Mouse (Mus musculus): Measurements from ENCODE around the gene 4930455H04Rik. TPM values are rescaled to one million over a fixed set of nuclear protein-coding genes. Genes with fewer than 3 reads are reported as not detected.

Gene 4930455H04Rik
- polyA plus RNA-seq, 1 experiment from 2014 or later = not detected

DNA sequence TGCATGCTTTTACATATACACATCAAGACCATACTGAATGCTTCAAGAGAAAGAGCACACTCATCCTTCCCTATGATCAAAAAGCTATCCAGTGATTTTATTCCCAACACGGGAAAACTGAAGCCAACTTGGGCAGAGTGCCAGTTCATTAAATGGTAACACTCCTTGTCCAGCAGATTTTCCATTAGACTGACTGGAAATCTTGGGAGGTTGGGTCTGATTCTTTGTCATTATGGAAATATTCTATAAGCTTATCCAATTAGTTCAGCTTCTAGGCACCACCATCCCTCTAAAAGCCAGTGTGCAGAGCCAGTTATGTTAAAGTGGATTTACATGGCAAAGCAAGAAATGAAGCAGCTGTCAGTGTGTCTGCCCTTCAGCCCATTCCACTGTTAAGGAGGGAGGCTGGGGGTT, 17.0 kb downstream of the 4930455H04Rik start:
- no peak overlapping the region for H3K4me3 ChIP-seq (ENCODE audit: low read depth, low read length)

DNA sequence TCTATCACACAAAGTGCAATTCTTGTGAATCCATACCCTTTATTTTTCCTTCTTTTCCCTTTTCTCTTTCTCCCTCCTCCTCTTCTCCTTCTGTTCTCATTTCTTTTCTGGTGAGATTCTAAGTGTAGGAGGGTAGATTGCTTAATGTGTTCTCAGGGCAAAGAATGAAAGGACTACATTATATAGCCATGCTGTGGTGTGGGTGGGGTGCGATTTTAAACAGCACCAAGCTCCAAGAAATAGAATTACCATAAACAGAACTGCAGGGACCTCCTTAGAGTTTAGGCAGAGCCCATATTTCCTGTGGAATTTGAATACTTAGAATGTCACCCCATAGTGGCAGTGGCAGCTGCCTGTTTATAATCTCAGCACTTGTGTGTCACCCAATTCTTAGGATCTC, 17.7 kb downstream of the 4930455H04Rik start:
- DNase-seq (ENCODE audit: low spot score, missing footprints) (peak; percentile 83), ATAC-seq (ENCODE audit: low FRiP score) (peak; percentile 39; the same call in 1 of the 2 replicates)
- Histone ChIP-seq H3K4me3 (ENCODE audit: low read depth, low read length) (no peak overlapping the region), H3K36me3 (ENCODE audit: control insufficient read depth, insufficient read depth, low read length) (no peaks in the 10 kb centered on the region), H3K4me2 (no peak overlapping the region), H3K27me3 (ENCODE audit: control insufficient read depth, insufficient read depth, low read length) (no peaks in the 10 kb centered on the region), H3K9ac (ENCODE audit: low read length) (no peak overlapping the region), H3K9me3 (ENCODE audit: control insufficient read depth, low read length) (no peaks in the 10 kb centered on the region), H3K4me1 (ENCODE audit: control insufficient read depth, insufficient read depth, low read length) (peaks cover 9% of the 10 kb centered on the region; the same call in 1 of the 2 replicates), H3K27ac (ENCODE audit: low read depth, low read length) (peak overlapping the region; percentile 20; the same call in 1 of the 2 replicates)
- 74% methylated on average over 1 of the region's 1 CpGs for WGBS

More for the DNA sequence above, 17.0 kb downstream of the 4930455H04Rik start:
- WGBS = 22% methylated on average over 1 of the region's 1 CpGs
- H3K27ac ChIP-seq (ENCODE audit: low read depth, low read length) = no peak overlapping the region
- H3K36me3 ChIP-seq (ENCODE audit: control insufficient read depth, insufficient read depth, low read length) = no peaks in the 10 kb centered on the region
- ATAC-seq (ENCODE audit: low FRiP score) = peak; percentile 91
- H3K4me2 ChIP-seq = no peak overlapping the region
- H3K9ac ChIP-seq (ENCODE audit: low read length) = no peak overlapping the region
- H3K4me1 ChIP-seq (ENCODE audit: control insufficient read depth, insufficient read depth, low read length) = peaks cover 9% of the 10 kb centered on the region; the same call in 1 of the 2 replicates
- no peaks in the 10 kb centered on the region for H3K27me3 ChIP-seq (ENCODE audit: control insufficient read depth, insufficient read depth, low read length)
- DNase-seq (ENCODE audit: low spot score, missing footprints) = peak; percentile 82
- H3K9me3 ChIP-seq (ENCODE audit: control insufficient read depth, low read length) = no peaks in the 10 kb centered on the region

DNA sequence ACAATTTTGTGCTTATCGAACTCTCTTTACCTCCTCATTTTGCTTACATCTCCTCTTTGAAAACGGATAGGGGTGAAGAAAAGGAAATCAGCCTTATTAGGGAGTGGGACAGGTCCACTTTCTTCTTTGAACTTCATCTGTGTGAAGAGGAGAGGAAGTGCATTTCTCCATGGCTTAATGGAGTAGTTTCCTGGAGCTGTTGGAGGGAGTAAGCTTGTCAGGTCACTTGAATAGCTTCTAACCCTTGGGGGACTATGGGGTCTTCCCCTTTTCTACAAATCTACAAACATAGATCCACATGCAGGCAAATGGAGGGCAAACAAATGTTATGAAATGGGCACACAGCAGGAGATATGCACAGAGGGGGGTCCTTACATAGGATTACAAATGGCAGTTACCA, 18.4 kb downstream of the 4930455H04Rik start:
- Histone ChIP-seq H3K9ac (ENCODE audit: low read length) (no peak overlapping the region), H3K4me2 (no peak overlapping the region), H3K36me3 (ENCODE audit: control insufficient read depth, insufficient read depth, low read length) (no peaks in the 10 kb centered on the region), H3K27me3 (ENCODE audit: control insufficient read depth, insufficient read depth, low read length) (no peaks in the 10 kb centered on the region), H3K27ac (ENCODE audit: low read depth, low read length) (no peak overlapping the region), H3K4me3 (ENCODE audit: low read depth, low read length) (no peak overlapping the region), H3K4me1 (ENCODE audit: control insufficient read depth, insufficient read depth, low read length) (peaks cover 9% of the 10 kb centered on the region; the same call in 1 of the 2 replicates), H3K9me3 (ENCODE audit: control insufficient read depth, low read length) (no peaks in the 10 kb centered on the region)
- WGBS = 66% methylated on average over 2 of the region's 2 CpGs
- ATAC-seq (ENCODE audit: low FRiP score) = no peak
- DNase-seq (ENCODE audit: low spot score, missing footprints) = no peak

DNA sequence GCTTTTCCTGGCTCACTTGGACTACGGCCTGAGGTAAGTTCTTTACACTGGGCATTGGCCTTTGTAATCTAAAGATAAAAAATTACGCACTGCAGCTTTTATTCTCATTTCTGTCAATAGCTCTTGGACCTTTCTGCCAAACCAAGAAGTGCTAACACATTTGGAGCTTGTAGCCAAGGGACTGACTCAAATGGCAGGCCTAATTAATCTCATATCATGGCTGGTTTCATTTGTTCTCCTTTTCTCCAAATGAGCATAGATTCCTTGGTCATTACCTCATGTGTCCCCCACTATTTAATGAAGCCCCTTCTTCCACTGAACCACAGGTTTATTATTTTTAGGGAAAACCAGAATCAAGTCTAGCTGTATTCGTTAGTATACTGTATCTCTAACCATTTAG, 20.2 kb downstream of the 4930455H04Rik start:
- Histone ChIP-seq H3K27ac (ENCODE audit: low read depth, low read length) (no peak overlapping the region), H3K27me3 (ENCODE audit: control insufficient read depth, insufficient read depth, low read length) (no peaks in the 10 kb centered on the region), H3K4me3 (ENCODE audit: low read depth, low read length) (no peak overlapping the region), H3K4me2 (no peak overlapping the region), H3K9me3 (ENCODE audit: control insufficient read depth, low read length) (no peaks in the 10 kb centered on the region), H3K36me3 (ENCODE audit: control insufficient read depth, insufficient read depth, low read length) (no peaks in the 10 kb centered on the region), H3K9ac (ENCODE audit: low read length) (no peak overlapping the region), H3K4me1 (ENCODE audit: control insufficient read depth, insufficient read depth, low read length) (peaks cover 9% of the 10 kb centered on the region; the same call in 1 of the 2 replicates)
- ATAC-seq (ENCODE audit: low FRiP score) = no peak
- whole genome bisulfite sequencing = 87% methylated on average over 3 of the region's 3 CpGs
- no peak for DNase-seq (ENCODE audit: low spot score, missing footprints)

GRCm38 (mm10) chr3:116991180-116991579, 23.1 kb downstream of the 4930455H04Rik start:
- no peaks in the 10 kb centered on the region for H3K27me3 ChIP-seq (ENCODE audit: control insufficient read depth, insufficient read depth, low read length)
- no peak overlapping the region for H3K4me3 ChIP-seq (ENCODE audit: low read depth, low read length)
- peaks cover 2% of the 10 kb centered on the region; the same call in 1 of the 2 replicates for H3K4me1 ChIP-seq (ENCODE audit: control insufficient read depth, insufficient read depth, low read length)
- H3K27ac ChIP-seq (ENCODE audit: low read depth, low read length) = no peak overlapping the region
- no peak overlapping the region for H3K4me2 ChIP-seq
- H3K36me3 ChIP-seq (ENCODE audit: control insufficient read depth, insufficient read depth, low read length) = no peaks in the 10 kb centered on the region
- H3K9ac ChIP-seq (ENCODE audit: low read length) = no peak overlapping the region
- ATAC-seq (ENCODE audit: low FRiP score) (no peak), DNase-seq (ENCODE audit: low spot score, missing footprints) (no peak)
- H3K9me3 ChIP-seq (ENCODE audit: control insufficient read depth, low read length) = no peaks in the 10 kb centered on the region
- 84% methylated on average over 2 of the region's 2 CpGs for WGBS

- ATAC-seq (ENCODE audit: low FRiP score) (no peak), DNase-seq (ENCODE audit: low spot score, missing footprints) (no peak)
- H3K27ac ChIP-seq (ENCODE audit: low read depth, low read length) = no peak overlapping the region
- H3K36me3 ChIP-seq (ENCODE audit: control insufficient read depth, insufficient read depth, low read length) = no peaks in the 10 kb centered on the region
- no peaks in the 10 kb centered on the region for H3K4me1 ChIP-seq (ENCODE audit: control insufficient read depth, insufficient read depth, low read length)
- H3K4me3 ChIP-seq (ENCODE audit: low read depth, low read length) = no peak overlapping the region
- H3K9ac ChIP-seq (ENCODE audit: low read length) = no peak overlapping the region
- no peaks in the 10 kb centered on the region for H3K27me3 ChIP-seq (ENCODE audit: control insufficient read depth, insufficient read depth, low read length)
- no peak overlapping the region for H3K4me2 ChIP-seq
- 81% methylated on average over 2 of the region's 2 CpGs for WGBS
- H3K9me3 ChIP-seq (ENCODE audit: control insufficient read depth, low read length) = no peaks in the 10 kb centered on the region
Observed at GRCm38 (mm10) chr3:116993011-116993410, 24.9 kb downstream of the 4930455H04Rik start.

DNA sequence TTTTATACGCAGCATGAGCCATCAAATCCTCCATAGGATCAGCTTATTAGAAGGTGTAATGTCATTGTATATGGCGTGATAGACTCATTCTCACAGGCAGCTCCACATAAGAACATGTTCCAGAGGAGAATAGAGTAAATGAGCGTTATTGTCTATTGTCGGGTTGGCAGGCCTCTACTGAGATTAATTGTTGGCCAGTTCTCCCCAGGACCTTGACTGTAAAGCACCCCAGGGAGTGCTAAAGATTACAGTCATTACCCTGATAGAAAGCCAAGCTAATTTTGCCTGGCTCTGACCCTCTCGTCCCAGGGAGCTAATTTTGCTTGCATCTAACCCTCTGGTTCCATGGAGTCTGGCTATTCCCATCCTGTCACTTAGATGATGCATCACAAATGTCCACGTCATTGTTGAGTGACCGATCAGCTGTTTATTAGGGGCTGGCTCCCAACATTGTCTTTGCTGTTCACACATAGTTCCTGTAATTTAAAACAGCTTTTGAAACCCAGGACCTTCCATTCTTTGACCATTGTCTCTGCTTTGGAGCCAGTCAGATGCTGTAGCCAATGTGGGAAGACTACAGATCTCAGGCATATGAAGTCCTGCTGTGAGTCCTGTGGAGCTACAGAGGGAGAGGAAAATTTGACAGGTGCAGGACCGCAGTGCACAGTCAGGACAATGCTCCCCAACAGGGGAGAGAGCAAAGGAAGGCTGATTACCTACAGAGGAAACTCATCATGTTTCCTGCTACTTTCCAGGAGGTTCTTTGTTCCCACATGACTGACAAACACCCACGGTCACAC, 33.8 kb downstream of the 4930455H04Rik start:
- Histone ChIP-seq H3K4me2 (no peak overlapping the region), H3K9ac (ENCODE audit: low read length) (no peak overlapping the region), H3K4me3 (ENCODE audit: low read depth, low read length) (no peak overlapping the region), H3K9me3 (ENCODE audit: control insufficient read depth, low read length) (no peaks in the 10 kb centered on the region), H3K27me3 (ENCODE audit: control insufficient read depth, insufficient read depth, low read length) (no peaks in the 10 kb centered on the region), H3K36me3 (ENCODE audit: control insufficient read depth, insufficient read depth, low read length) (no peaks in the 10 kb centered on the region), H3K4me1 (ENCODE audit: control insufficient read depth, insufficient read depth, low read length) (peaks cover 5% of the 10 kb centered on the region), H3K27ac (ENCODE audit: low read depth, low read length) (no peak overlapping the region)
- peak; percentile 75 for ATAC-seq (ENCODE audit: low FRiP score)
- 53% methylated on average over 9 of the region's 9 CpGs for WGBS
- no peak for DNase-seq (ENCODE audit: low spot score, missing footprints)

DNA sequence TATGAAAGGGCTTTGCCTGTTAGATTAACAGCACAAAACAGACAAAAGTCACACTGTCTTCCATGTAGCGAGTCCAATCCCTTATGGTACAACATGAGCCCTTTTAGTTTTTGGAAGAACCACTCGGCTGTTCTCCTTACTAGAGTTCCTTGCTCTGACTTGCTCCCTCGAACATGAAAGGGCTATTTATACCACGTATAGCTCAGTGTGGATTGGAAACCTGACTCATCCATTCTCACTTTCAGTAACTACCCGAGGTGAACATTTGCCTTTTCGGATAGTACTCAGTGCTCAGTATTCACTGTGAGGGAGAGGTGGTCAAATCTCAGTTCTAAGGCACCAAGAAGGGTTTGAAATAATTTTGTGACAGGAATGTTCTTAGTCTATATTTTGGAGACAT, 35.3 kb downstream of the 4930455H04Rik start:
- Histone ChIP-seq H3K4me3 (ENCODE audit: low read depth, low read length) (no peak overlapping the region), H3K27ac (ENCODE audit: low read depth, low read length) (no peak overlapping the region), H3K27me3 (ENCODE audit: control insufficient read depth, insufficient read depth, low read length) (no peaks in the 10 kb centered on the region), H3K9ac (ENCODE audit: low read length) (no peak overlapping the region), H3K36me3 (ENCODE audit: control insufficient read depth, insufficient read depth, low read length) (no peaks in the 10 kb centered on the region), H3K4me2 (no peak overlapping the region), H3K4me1 (ENCODE audit: control insufficient read depth, insufficient read depth, low read length) (peaks cover 5% of the 10 kb centered on the region), H3K9me3 (ENCODE audit: control insufficient read depth, low read length) (no peaks in the 10 kb centered on the region)
- ATAC-seq (ENCODE audit: low FRiP score) = no peak
- 82% methylated on average over 6 of the region's 6 CpGs for WGBS
- DNase-seq (ENCODE audit: low spot score, missing footprints) = no peak

- WGBS = 91% methylated on average over 3 of the region's 3 CpGs
Observed at GRCm38 (mm10) chr3:117006636-117007035, 38.6 kb downstream of the 4930455H04Rik start.

More at GRCm38 (mm10) chr3:117006636-117007035, 38.6 kb downstream of the 4930455H04Rik start:
- H3K36me3 ChIP-seq (ENCODE audit: control insufficient read depth, insufficient read depth, low read length) = no peaks in the 10 kb centered on the region
- H3K27ac ChIP-seq (ENCODE audit: low read depth, low read length) = no peak overlapping the region
- H3K4me1 ChIP-seq (ENCODE audit: control insufficient read depth, insufficient read depth, low read length) = peaks cover 5% of the 10 kb centered on the region
- no peak for ATAC-seq (ENCODE audit: low FRiP score)
- no peak overlapping the region for H3K9ac ChIP-seq (ENCODE audit: low read length)
- no peak overlapping the region for H3K4me2 ChIP-seq
- no peaks in the 10 kb centered on the region for H3K27me3 ChIP-seq (ENCODE audit: control insufficient read depth, insufficient read depth, low read length)
- no peak overlapping the region for H3K4me3 ChIP-seq (ENCODE audit: low read depth, low read length)
- DNase-seq (ENCODE audit: low spot score, missing footprints) = no peak
- H3K9me3 ChIP-seq (ENCODE audit: control insufficient read depth, low read length) = no peaks in the 10 kb centered on the region
